Mouse (Mus musculus): ENCODE results near the gene Smco1.

Gene Smco1

GRCm38 (mm10) chr16:32311970-32312369 lies 40.7 kb downstream of the Smco1 start:
- no peak for ATAC-seq (ENCODE audit: low TSS enrichment)

GRCm38 (mm10) chr16:32312386-32312785 lies 41.1 kb downstream of the Smco1 start:
- ATAC-seq (ENCODE audit: low TSS enrichment): no peak

GRCm38 (mm10) chr16:32312859-32313258 lies 41.6 kb downstream of the Smco1 start:
- ATAC-seq (ENCODE audit: low TSS enrichment): no peak

- ATAC-seq (ENCODE audit: low TSS enrichment): no peak
Observed at GRCm38 (mm10) chr16:32316601-32317000, 45.3 kb downstream of the Smco1 start.

DNA sequence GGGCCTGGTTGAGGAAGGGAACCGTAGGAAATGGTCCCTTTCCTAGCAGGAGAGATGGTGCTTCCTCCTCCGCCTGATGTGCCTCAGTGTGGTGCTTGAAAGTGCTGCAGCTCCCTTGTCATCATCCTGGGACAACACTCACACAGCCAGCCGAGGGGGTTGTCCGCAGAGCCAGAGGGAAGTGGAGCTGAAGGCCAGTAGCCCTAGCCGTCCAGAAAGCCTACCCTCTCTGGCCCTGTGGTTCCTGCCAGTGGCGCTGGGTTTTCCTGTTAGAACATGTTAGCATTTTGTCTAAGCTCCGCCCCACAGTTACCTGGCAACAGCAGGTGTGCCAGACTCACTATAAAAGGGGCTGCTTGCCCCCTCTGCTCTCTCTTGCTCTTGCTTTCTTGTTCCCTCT lies 52.7 kb downstream of the Smco1 start:
- ATAC-seq (ENCODE audit: low TSS enrichment): no peak
